Mouse (Mus musculus) heart, embryonic 13.5 days (tissue): Measurements from ENCODE around the gene Pex11b. TPM values are rescaled to one million over a fixed set of nuclear protein-coding genes. Genes with fewer than 3 reads are reported as not detected.
A peak's percentile ranks its signal among the peaks of the same experiment; 100 is the strongest.
"Not testable (repeated sequence)": the region's sequence is repeated elsewhere in the genome, so short reads cannot be mapped to it uniquely, and the experiment has no call there.

Experiments
- ATAC-seq: fragments of 200-750 bp; cut with Nextera tagmentation; 2 replicates; pipeline ENCODE4 v1.8.0; 2017; ENCODE audit warnings: moderate TSS enrichment; ENCODE audit not compliant: insufficient number of reproducible peaks, low FRiP score, low TSS enrichment; ENCODE audit errors: extremely low read depth
- H3K27ac ChIP-seq: fragments of 300-500 bp; sonication (generic); replicated peaks from 2 replicates; pipeline ENCODE4 v1.5.1; 2015; ENCODE audit warnings: moderate library complexity, mild to moderate bottlenecking, inconsistent platforms
- H3K27me3 ChIP-seq: fragments of 300-500 bp; sonication (generic); replicated peaks from 2 replicates; pipeline ENCODE4 v1.6.1; 2015; ENCODE audit warnings: mild to moderate bottlenecking, inconsistent platforms
- H3K36me3 ChIP-seq: fragments of 300-500 bp; sonication (generic); 2 replicates; pipeline ENCODE4 v1.6.1; 2015; ENCODE audit warnings: mild to moderate bottlenecking, inconsistent platforms
- H3K4me1 ChIP-seq: fragments of 300-500 bp; sonication (generic); 2 replicates; pipeline ENCODE4 v1.6.1; 2015; ENCODE audit warnings: inconsistent platforms
- H3K4me2 ChIP-seq: fragments of 300-500 bp; sonication (generic); 2 replicates; pipeline ENCODE4 v1.6.1; 2015; ENCODE audit warnings: inconsistent platforms, mild to moderate bottlenecking, moderate library complexity
- H3K4me3 ChIP-seq: fragments of 300-500 bp; sonication (generic); 2 replicates; pipeline ENCODE4 v1.5.1; 2015; ENCODE audit warnings: moderate library complexity, mild to moderate bottlenecking, inconsistent platforms
- H3K9ac ChIP-seq: fragments of 300-500 bp; sonication (generic); 2 replicates; pipeline ENCODE4 v1.6.1; 2015; ENCODE audit warnings: inconsistent platforms, mild to moderate bottlenecking, moderate library complexity
- H3K9me3 ChIP-seq: fragments of 300-500 bp; sonication (generic); 2 replicates; pipeline ENCODE4 v1.6.1; 2016; ENCODE audit warnings: inconsistent platforms
- WGBS: fragments of 180-500 bp; shearing (Covaris S2); methylation state at CpG from one replicate; pipeline ENCODE4 v1.1.7; 2015; ENCODE audit warnings: mixed read lengths; 5-methylcytosine and 5-hydroxymethylcytosine counted together
- polyA plus RNA-seq: library from polyadenylated mRNA; unstranded; fragments of >200 nt; fragmentation: Nextera tagmentation; extraction: Ambion mirVana; gene quantifications from 2 replicates; pipeline ENCODE4 v1.2.1, GENCODE M21; 2015

Gene Pex11b
- polyA plus RNA-seq, 1 experiment from 2014 or later: 35.8 TPM

GRCm38 (mm10) chr3:96599069-96599393 is 36.1 kb upstream of the Pex11b start:
- H3K27ac ChIP-seq: no peak overlapping the region
- H3K4me1 ChIP-seq: peaks cover 66% of the 10 kb centered on the region
- H3K36me3 ChIP-seq: peaks cover 13% of the 10 kb centered on the region
- peak overlapping the region; percentile 63; the same call in 1 of the 2 replicates for H3K4me3 ChIP-seq
- ATAC-seq: no peak
- no peak overlapping the region for H3K9ac ChIP-seq
- H3K9me3 ChIP-seq: no peaks in the 10 kb centered on the region
- WGBS: 66% methylated on average over 8 of the region's 8 CpGs
- peak overlapping the region; percentile 77 for H3K4me2 ChIP-seq
- no peaks in the 10 kb centered on the region for H3K27me3 ChIP-seq

GRCm38 (mm10) chr3:96599411-96599810 is 35.8 kb upstream of the Pex11b start:
- ATAC-seq: no peak
- Histone ChIP-seq H3K9ac (no peak overlapping the region), H3K27me3 (no peaks in the 10 kb centered on the region), H3K4me3 (peak overlapping the region; percentile 63; the same call in 1 of the 2 replicates), H3K27ac (no peak overlapping the region), H3K4me2 (peak overlapping the region; percentile 77; the same call in 1 of the 2 replicates), H3K4me1 (peaks cover 70% of the 10 kb centered on the region), H3K36me3 (peaks cover 17% of the 10 kb centered on the region), H3K9me3 (no peaks in the 10 kb centered on the region)
- 82% methylated on average over 3 of the region's 3 CpGs for WGBS

GRCm38 (mm10) chr3:96600639-96601250 is 34.4 kb upstream of the Pex11b start, which contains the start of gene Lix1l:
TSS of gene Lix1l (plus strand) at chr3:96601149.
- Histone ChIP-seq H3K4me2 (peak within 1 kb of the TSS; percentile 72), H3K27me3 (no peaks in the 10 kb centered on the region), H3K36me3 (peaks cover 18% of the 10 kb centered on the region), H3K27ac (peak within 1 kb of the TSS; percentile 99), H3K9ac (peak within 1 kb of the TSS; percentile 97), H3K4me1 (peaks cover 74% of the 10 kb centered on the region), H3K9me3 (no peaks in the 10 kb centered on the region), H3K4me3 (peak within 1 kb of the TSS; percentile 83)
- peak; percentile 69 for ATAC-seq
- under 1% methylated on average over 27 of the region's 27 CpGs for WGBS

- H3K9me3 ChIP-seq: no peaks in the 10 kb centered on the region
- peaks cover 21% of the 10 kb centered on the region for H3K36me3 ChIP-seq
- H3K4me3 ChIP-seq: peak overlapping the region; percentile 83
- peak overlapping the region; percentile 99 for H3K27ac ChIP-seq
- no peaks in the 10 kb centered on the region for H3K27me3 ChIP-seq
- ATAC-seq: peak; percentile 33
- peaks cover 72% of the 10 kb centered on the region for H3K4me1 ChIP-seq
- H3K9ac ChIP-seq: peak overlapping the region; percentile 97
- WGBS: under 1% methylated on average over 30 of the region's 40 CpGs
- peak overlapping the region; percentile 72 for H3K4me2 ChIP-seq
These were observed 33.9 kb upstream of the Pex11b start for GRCm38 (mm10) chr3:96601251-96601787.

GRCm38 (mm10) chr3:96601941-96602703 is 33.1 kb upstream of the Pex11b start:
- peak overlapping the region; percentile 99 for H3K27ac ChIP-seq
- ATAC-seq: no peak
- H3K36me3 ChIP-seq: peaks cover 26% of the 10 kb centered on the region
- peak overlapping the region; percentile 83 for H3K4me3 ChIP-seq
- peak overlapping the region; percentile 72 for H3K4me2 ChIP-seq
- peaks cover 65% of the 10 kb centered on the region for H3K4me1 ChIP-seq
- peak overlapping the region; percentile 97 for H3K9ac ChIP-seq
- 26% methylated on average over 10 of the region's 10 CpGs for WGBS
- H3K9me3 ChIP-seq: no peaks in the 10 kb centered on the region
- no peaks in the 10 kb centered on the region for H3K27me3 ChIP-seq

- Histone ChIP-seq H3K4me1 (peaks cover 63% of the 10 kb centered on the region), H3K36me3 (peaks cover 30% of the 10 kb centered on the region), H3K27ac (peak overlapping the region; percentile 99), H3K9me3 (no peaks in the 10 kb centered on the region), H3K4me2 (peak overlapping the region; percentile 72), H3K27me3 (no peaks in the 10 kb centered on the region), H3K9ac (peak overlapping the region; percentile 97), H3K4me3 (peak overlapping the region; percentile 83)
- no peak for ATAC-seq
- 50% methylated on average over 5 of the region's 5 CpGs for WGBS
These were observed 32.5 kb upstream of the Pex11b start for GRCm38 (mm10) chr3:96602704-96603084.

- Histone ChIP-seq H3K9ac (peak overlapping the region; percentile 97), H3K4me1 (peaks cover 61% of the 10 kb centered on the region), H3K4me3 (peak overlapping the region; percentile 83), H3K36me3 (peaks cover 37% of the 10 kb centered on the region), H3K4me2 (peak overlapping the region; percentile 72), H3K27me3 (no peaks in the 10 kb centered on the region), H3K27ac (peak overlapping the region; percentile 99), H3K9me3 (no peaks in the 10 kb centered on the region)
- ATAC-seq: no peak
- 68% methylated on average over 5 of the region's 5 CpGs for WGBS
These were observed 31.9 kb upstream of the Pex11b start for GRCm38 (mm10) chr3:96603311-96603710.

GRCm38 (mm10) chr3:96606007-96606406 is 29.2 kb upstream of the Pex11b start:
- H3K9me3 ChIP-seq, H3K4me2 ChIP-seq, H3K27me3 ChIP-seq, ATAC-seq, H3K4me3 ChIP-seq, H3K27ac ChIP-seq, H3K9ac ChIP-seq: not testable (repeated sequence)
- 86% methylated on average over 4 of the region's 4 CpGs for WGBS
- Histone ChIP-seq H3K4me1 (peaks cover 56% of the 10 kb centered on the region), H3K36me3 (peaks cover 43% of the 10 kb centered on the region)

GRCm38 (mm10) chr3:96606618-96607017 is 28.6 kb upstream of the Pex11b start:
- 80% methylated on average over 4 of the region's 4 CpGs for WGBS
- Histone ChIP-seq H3K4me2 (no peak overlapping the region), H3K27me3 (no peaks in the 10 kb centered on the region), H3K36me3 (peaks cover 43% of the 10 kb centered on the region), H3K4me1 (peaks cover 56% of the 10 kb centered on the region), H3K9ac (no peak overlapping the region), H3K4me3 (no peak overlapping the region), H3K27ac (no peak overlapping the region), H3K9me3 (no peaks in the 10 kb centered on the region)
- no peak for ATAC-seq

GRCm38 (mm10) chr3:96617941-96618340 is 17.2 kb upstream of the Pex11b start:
- ATAC-seq: no peak
- H3K4me2 ChIP-seq: no peak overlapping the region
- WGBS: 88% methylated on average over 3 of the region's 3 CpGs
- H3K9me3 ChIP-seq: no peaks in the 10 kb centered on the region
- no peak overlapping the region for H3K9ac ChIP-seq
- no peak overlapping the region for H3K27ac ChIP-seq
- no peak overlapping the region for H3K4me3 ChIP-seq
- peaks cover 80% of the 10 kb centered on the region for H3K36me3 ChIP-seq
- H3K27me3 ChIP-seq: no peaks in the 10 kb centered on the region
- H3K4me1 ChIP-seq: no peaks in the 10 kb centered on the region

GRCm38 (mm10) chr3:96623201-96623600 is 12.0 kb upstream of the Pex11b start:
- no peak overlapping the region for H3K4me2 ChIP-seq
- no peak overlapping the region for H3K27ac ChIP-seq
- no peak overlapping the region for H3K4me3 ChIP-seq
- 84% methylated on average over 4 of the region's 4 CpGs for WGBS
- H3K4me1 ChIP-seq: no peaks in the 10 kb centered on the region
- H3K36me3 ChIP-seq: peaks cover 86% of the 10 kb centered on the region
- no peaks in the 10 kb centered on the region for H3K9me3 ChIP-seq
- H3K9ac ChIP-seq: no peak overlapping the region
- H3K27me3 ChIP-seq: no peaks in the 10 kb centered on the region
- no peak for ATAC-seq
